Mouse (Mus musculus) heart, embryonic 12.5 days (tissue): ENCODE results near the gene Trpm3. TPM values are rescaled to one million over a fixed set of nuclear protein-coding genes. Genes with fewer than 3 reads are reported as not detected.

Source experiments
- ATAC-seq: fragments of 200-750 bp; cut with Nextera tagmentation; 2 replicates; pipeline ENCODE4 v1.8.0; 2017; ENCODE audit warnings: moderate TSS enrichment, moderate library complexity; ENCODE audit not compliant: insufficient number of reproducible peaks, low FRiP score
- H3K27ac ChIP-seq: fragments of 300-500 bp; sonication (generic); 2 replicates; pipeline ENCODE4 v1.5.1; 2016; ENCODE audit warnings: mild to moderate bottlenecking, moderate library complexity; ENCODE audit not compliant: poor library complexity, severe bottlenecking
- H3K27me3 ChIP-seq: fragments of 300-500 bp; sonication (generic); replicated peaks from 2 replicates; pipeline ENCODE4 v1.6.1; 2016; ENCODE audit warnings: mild to moderate bottlenecking, moderate library complexity
- H3K36me3 ChIP-seq: fragments of 300-500 bp; sonication (generic); 2 replicates; pipeline ENCODE4 v1.6.1; 2016; ENCODE audit warnings: mild to moderate bottlenecking, moderate library complexity
- H3K4me1 ChIP-seq: fragments of 300-500 bp; sonication (generic); replicated peaks from 2 replicates; pipeline ENCODE4 v1.6.1; 2016; ENCODE audit warnings: mild to moderate bottlenecking
- H3K4me2 ChIP-seq: fragments of 300-500 bp; sonication (generic); 2 replicates; pipeline ENCODE4 v1.6.1; 2016; ENCODE audit warnings: mild to moderate bottlenecking, moderate library complexity
- H3K4me3 ChIP-seq: fragments of 300-500 bp; sonication (generic); 2 replicates; pipeline ENCODE4 v1.5.1; 2016; ENCODE audit warnings: mild to moderate bottlenecking
- H3K9ac ChIP-seq: fragments of 300-500 bp; sonication (generic); 2 replicates; pipeline ENCODE4 v1.6.1; 2016; ENCODE audit warnings: mild to moderate bottlenecking, moderate library complexity
- H3K9me3 ChIP-seq: fragments of 300-500 bp; sonication (generic); replicated peaks from 2 replicates; pipeline ENCODE4 v1.6.1; 2016; ENCODE audit warnings: mild to moderate bottlenecking, moderate library complexity
- WGBS: fragments of 180-500 bp; shearing (Covaris S2); methylation state at CpG from one replicate; pipeline ENCODE4 v1.1.7; 2016; 5-methylcytosine and 5-hydroxymethylcytosine counted together
- polyA plus RNA-seq: library from polyadenylated mRNA; unstranded; fragments of >200 nt; fragmentation: Nextera tagmentation; extraction: Ambion mirVana; gene quantifications from 2 replicates; pipeline ENCODE4 v1.2.1, GENCODE M21; 2016

Gene Trpm3
- polyA plus RNA-seq, 1 experiment from 2014 or later, result 1.0 TPM

- 59% methylated on average over 2 of the region's 2 CpGs for WGBS
- no peak overlapping the region for H3K27ac ChIP-seq
These were observed 619.6 kb downstream of the Trpm3 start for GRCm38 (mm10) chr19:22758496-22758895.

GRCm38 (mm10) chr19:22768242-22768641 is 629.4 kb downstream of the Trpm3 start:
- Histone ChIP-seq H3K9ac (no peak overlapping the region), H3K36me3 (no peaks in the 10 kb centered on the region), H3K4me3 (no peak overlapping the region), H3K27ac (no peak overlapping the region), H3K9me3 (no peaks in the 10 kb centered on the region), H3K4me1 (0 out of 2 replicates have a peak, but pooled peaks cover 5% of the 10 kb centered on the region), H3K4me2 (no peak overlapping the region), H3K27me3 (no peaks in the 10 kb centered on the region)
- no peak for ATAC-seq
- WGBS, result 77% methylated on average over 3 of the region's 3 CpGs

More at GRCm38 (mm10) chr19:22758496-22758895, 619.6 kb downstream of the Trpm3 start:
- H3K4me2 ChIP-seq, result no peak overlapping the region
- no peak overlapping the region for H3K4me3 ChIP-seq
- ATAC-seq, result no peak
- H3K36me3 ChIP-seq, result no peaks in the 10 kb centered on the region
- no peaks in the 10 kb centered on the region for H3K27me3 ChIP-seq
- H3K4me1 ChIP-seq, result no peaks in the 10 kb centered on the region
- no peaks in the 10 kb centered on the region for H3K9me3 ChIP-seq
- no peak overlapping the region for H3K9ac ChIP-seq

- Histone ChIP-seq H3K4me3 (no peak overlapping the region), H3K9me3 (no peaks in the 10 kb centered on the region), H3K4me2 (no peak overlapping the region), H3K27me3 (no peaks in the 10 kb centered on the region), H3K4me1 (no peaks in the 10 kb centered on the region), H3K27ac (no peak overlapping the region), H3K9ac (no peak overlapping the region), H3K36me3 (no peaks in the 10 kb centered on the region)
- 84% methylated on average over 3 of the region's 3 CpGs for WGBS
- no peak for ATAC-seq
These were observed 636.4 kb downstream of the Trpm3 start for GRCm38 (mm10) chr19:22775191-22775695.

GRCm38 (mm10) chr19:22780192-22780843 is 641.5 kb downstream of the Trpm3 start:
- no peak overlapping the region for H3K27ac ChIP-seq
- no peak overlapping the region for H3K4me2 ChIP-seq
- H3K9me3 ChIP-seq, result no peaks in the 10 kb centered on the region
- H3K4me1 ChIP-seq, result no peaks in the 10 kb centered on the region
- H3K27me3 ChIP-seq, result no peaks in the 10 kb centered on the region
- 70% methylated on average over 7 of the region's 7 CpGs for WGBS
- no peak overlapping the region for H3K4me3 ChIP-seq
- no peak for ATAC-seq
- H3K36me3 ChIP-seq, result no peaks in the 10 kb centered on the region
- H3K9ac ChIP-seq, result no peak overlapping the region

GRCm38 (mm10) chr19:22781579-22781978 is 642.7 kb downstream of the Trpm3 start:
- H3K9me3 ChIP-seq, result no peaks in the 10 kb centered on the region
- H3K27me3 ChIP-seq, result no peaks in the 10 kb centered on the region
- no peak overlapping the region for H3K4me2 ChIP-seq
- no peak overlapping the region for H3K9ac ChIP-seq
- no peak overlapping the region for H3K4me3 ChIP-seq
- H3K27ac ChIP-seq, result no peak overlapping the region
- no peaks in the 10 kb centered on the region for H3K4me1 ChIP-seq
- ATAC-seq, result no peak
- H3K36me3 ChIP-seq, result no peaks in the 10 kb centered on the region

GRCm38 (mm10) chr19:22783745-22784144 is 644.9 kb downstream of the Trpm3 start:
- no peak overlapping the region for H3K9ac ChIP-seq
- H3K9me3 ChIP-seq, result no peaks in the 10 kb centered on the region
- H3K4me2 ChIP-seq, result no peak overlapping the region
- no peak overlapping the region for H3K27ac ChIP-seq
- no peaks in the 10 kb centered on the region for H3K36me3 ChIP-seq
- no peaks in the 10 kb centered on the region for H3K4me1 ChIP-seq
- no peaks in the 10 kb centered on the region for H3K27me3 ChIP-seq
- H3K4me3 ChIP-seq, result no peak overlapping the region
- no peak for ATAC-seq
- WGBS, result 70% methylated on average over 2 of the region's 2 CpGs

- 66% methylated on average over 3 of the region's 3 CpGs for WGBS
- Histone ChIP-seq H3K4me2 (no peak overlapping the region), H3K9ac (no peak overlapping the region), H3K27me3 (no peaks in the 10 kb centered on the region), H3K4me3 (no peak overlapping the region), H3K9me3 (no peaks in the 10 kb centered on the region), H3K27ac (no peak overlapping the region), H3K4me1 (no peaks in the 10 kb centered on the region), H3K36me3 (no peaks in the 10 kb centered on the region)
- ATAC-seq, result no peak
These were observed 650.9 kb downstream of the Trpm3 start for GRCm38 (mm10) chr19:22789753-22790152.

- WGBS, result 80% methylated on average over 2 of the region's 2 CpGs
- Histone ChIP-seq H3K9ac (no peak overlapping the region), H3K4me3 (no peak overlapping the region), H3K9me3 (no peaks in the 10 kb centered on the region), H3K4me1 (no peaks in the 10 kb centered on the region), H3K27me3 (no peaks in the 10 kb centered on the region), H3K4me2 (no peak overlapping the region), H3K27ac (no peak overlapping the region), H3K36me3 (no peaks in the 10 kb centered on the region)
- ATAC-seq, result no peak
These were observed 658.1 kb downstream of the Trpm3 start for GRCm38 (mm10) chr19:22796996-22797395.

- no peaks in the 10 kb centered on the region for H3K36me3 ChIP-seq
- no peak overlapping the region for H3K4me3 ChIP-seq
- WGBS, result 29% methylated on average over 5 of the region's 5 CpGs
- no peaks in the 10 kb centered on the region for H3K27me3 ChIP-seq
- no peaks in the 10 kb centered on the region for H3K4me1 ChIP-seq
- H3K9me3 ChIP-seq, result no peaks in the 10 kb centered on the region
- H3K9ac ChIP-seq, result no peak overlapping the region
- H3K27ac ChIP-seq, result no peak overlapping the region
- ATAC-seq, result no peak
- no peak overlapping the region for H3K4me2 ChIP-seq
These were observed 661.6 kb downstream of the Trpm3 start for GRCm38 (mm10) chr19:22800471-22800870.

GRCm38 (mm10) chr19:22803396-22803795 is 664.5 kb downstream of the Trpm3 start:
- no peaks in the 10 kb centered on the region for H3K9me3 ChIP-seq
- no peak overlapping the region for H3K4me2 ChIP-seq
- H3K4me1 ChIP-seq, result no peaks in the 10 kb centered on the region
- H3K27me3 ChIP-seq, result no peaks in the 10 kb centered on the region
- H3K36me3 ChIP-seq, result no peaks in the 10 kb centered on the region
- no peak overlapping the region for H3K4me3 ChIP-seq
- ATAC-seq, result no peak
- H3K27ac ChIP-seq, result no peak overlapping the region
- no peak overlapping the region for H3K9ac ChIP-seq

GRCm38 (mm10) chr19:22804311-22804710 is 665.5 kb downstream of the Trpm3 start:
- Histone ChIP-seq H3K4me1 (no peaks in the 10 kb centered on the region), H3K4me3 (no peak overlapping the region), H3K36me3 (no peaks in the 10 kb centered on the region), H3K27me3 (no peaks in the 10 kb centered on the region), H3K9me3 (no peaks in the 10 kb centered on the region), H3K9ac (no peak overlapping the region), H3K4me2 (no peak overlapping the region), H3K27ac (no peak overlapping the region)
- ATAC-seq, result no peak
- WGBS, result 44% methylated on average over 2 of the region's 2 CpGs

- no peaks in the 10 kb centered on the region for H3K36me3 ChIP-seq
- H3K27me3 ChIP-seq, result no peaks in the 10 kb centered on the region
- H3K27ac ChIP-seq, result no peak overlapping the region
- H3K4me3 ChIP-seq, result no peak overlapping the region
- peaks cover 6% of the 10 kb centered on the region; the same call in 1 of the 2 replicates for H3K9me3 ChIP-seq
- ATAC-seq, result no peak
- no peak overlapping the region for H3K4me2 ChIP-seq
- 64% methylated on average over 3 of the region's 3 CpGs for WGBS
- no peak overlapping the region for H3K9ac ChIP-seq
- no peaks in the 10 kb centered on the region for H3K4me1 ChIP-seq
These were observed 671.4 kb downstream of the Trpm3 start for GRCm38 (mm10) chr19:22810247-22810646.
